Comparison of ENCODE assay signal across 24 mouse cellular contexts in genomic region chr9:119309067-119309466, GRCm38 (mm10). TPM values are rescaled to one million over a fixed set of nuclear protein-coding genes. Genes with fewer than 3 reads are reported as not detected.
"Had no signal": no experiment of that assay in that cellular context is flagged by ENCODE, and none has a peak within 500 bp of the region (broad histone marks: within the 10 kb centered on the region; RNA-seq: fewer than 3 reads in every experiment).

No protein-coding gene starts in this region.

- H3K4me1 ChIP-seq: midbrain, embryonic 10.5 days; neural tube, embryonic 13.5 days had no signal

- ATAC-seq: midbrain, embryonic 16.5 days had no signal

- H3K4me3 ChIP-seq: midbrain, embryonic 10.5 days; midbrain, embryonic 12.5 days; myocyte; neural tube, embryonic 13.5 days; neural tube, embryonic 15.5 days had no signal

- H3K9ac ChIP-seq: lung, embryonic 14.5 days; midbrain, embryonic 12.5 days; neural tube, embryonic 13.5 days; neural tube, embryonic 15.5 days had no signal

- DNase-seq: lung, adult 18-20 months; lung, embryonic 14.5 days; lung, postnatal 10 days; lung, postnatal 4 days; midbrain, embryonic 14.5 days; right cerebral cortex, adult 18-20 months; right cerebral cortex, postnatal 25 days; right cerebral cortex, postnatal 4 days; spleen, adult 18-20 months; thymus, adult 18-20 months; thymus, postnatal 14 days; thymus, postnatal 36 days had no signal

- H3K9me3 ChIP-seq: midbrain, embryonic 10.5 days; midbrain, embryonic 12.5 days; neural tube, embryonic 13.5 days; neural tube, embryonic 15.5 days had no signal

- H3K4me2 ChIP-seq: lung, embryonic 14.5 days; midbrain, embryonic 12.5 days; neural tube, embryonic 13.5 days; neural tube, embryonic 15.5 days had no signal

- H3K27me3 ChIP-seq: midbrain, embryonic 12.5 days; neural tube, embryonic 13.5 days; neural tube, embryonic 15.5 days had no signal

- H3K36me3 ChIP-seq: midbrain, embryonic 12.5 days; neural tube, embryonic 13.5 days; neural tube, embryonic 15.5 days had no signal

- H3K27ac ChIP-seq: midbrain, embryonic 10.5 days; midbrain, embryonic 12.5 days; neural tube, embryonic 13.5 days; neural tube, embryonic 15.5 days had no signal

RNA-seq across cellular contexts. Expression of gene Slc22a14, which starts 56.3 kb away (rescaled TPM):
- total RNA-seq: megakaryocyte, adult 5-6 weeks; megakaryocyte-erythroid progenitor cell, adult 5-6 weeks had no signal
- polyA plus RNA-seq: lung, embryonic 14.5 days; midbrain, embryonic 10.5 days; midbrain, embryonic 12.5 days; midbrain, embryonic 14.5 days; myocyte; neural tube, embryonic 11.5 days; neural tube, embryonic 13.5 days; neural tube, embryonic 15.5 days; small intestine, adult 2 months; stomach, embryonic 14.5 days; stomach, embryonic 16.5 days had no signal
